Mouse (Mus musculus) hindbrain, postnatal 0 days (tissue): Measurements from ENCODE around the gene Sap30l. TPM values are rescaled to one million over a fixed set of nuclear protein-coding genes. Genes with fewer than 3 reads are reported as not detected.

Experiments
- ATAC-seq: fragments of 200-750 bp; cut with Nextera tagmentation; 2 replicates; pipeline ENCODE4 v1.8.0; 2017; ENCODE audit warnings: mild to moderate bottlenecking, moderate TSS enrichment, moderate library complexity
- DNase-seq: peaks from one replicate; pipeline ENCODE4 v3.0.0-alpha.2; 2015; ENCODE audit warnings: low spot score
- H3K27ac ChIP-seq: fragments of 300-500 bp; sonication (generic); 2 replicates; pipeline ENCODE4 v1.5.1; 2014; ENCODE audit warnings: mild to moderate bottlenecking
- H3K27me3 ChIP-seq: fragments of 300-500 bp; sonication (generic); 2 replicates; pipeline ENCODE4 v1.6.1; 2014; ENCODE audit warnings: low read length, mixed read lengths; ENCODE audit not compliant: insufficient read depth
- H3K36me3 ChIP-seq: fragments of 300-500 bp; sonication (generic); 2 replicates; pipeline ENCODE4 v1.6.1; 2014; ENCODE audit warnings: low read length, mixed read lengths; ENCODE audit not compliant: insufficient read depth
- H3K4me1 ChIP-seq: fragments of 300-500 bp; sonication (generic); 2 replicates; pipeline ENCODE4 v1.6.1; 2014; ENCODE audit warnings: antibody characterized with exemption, low read length, mixed read lengths; ENCODE audit not compliant: insufficient read depth
- H3K4me2 ChIP-seq: fragments of 300-500 bp; sonication (generic); 2 replicates; pipeline ENCODE4 v1.6.1; 2014; ENCODE audit warnings: low read depth, mild to moderate bottlenecking, low read length, moderate library complexity, mixed read lengths
- H3K4me3 ChIP-seq: fragments of 300-500 bp; sonication (generic); 2 replicates; pipeline ENCODE4 v1.5.1; 2014; ENCODE audit warnings: low read length
- H3K9ac ChIP-seq: fragments of 300-500 bp; sonication (generic); replicated peaks from 2 replicates; pipeline ENCODE4 v1.6.1; 2014; ENCODE audit warnings: mild to moderate bottlenecking, low read length, moderate library complexity, mixed read lengths
- H3K9me3 ChIP-seq: fragments of 300-500 bp; sonication (generic); 2 replicates; pipeline ENCODE4 v1.6.1; 2016; ENCODE audit warnings: low read length, mixed read lengths
- CTCF ChIP-seq: IDR thresholded peaks from 2 replicates; pipeline ENCODE4 v1.5.1; 2016; ENCODE audit warnings: antibody characterized with exemption, control low read depth, low read depth
- WGBS: fragments of 180-500 bp; shearing (Covaris S2); extraction: QIAGEN DNeasy Blood & Tissue Kit; methylation state at CpG from one replicate; pipeline ENCODE4 v1.1.7; 2014; 5-methylcytosine and 5-hydroxymethylcytosine counted together
- polyA plus RNA-seq: library from polyadenylated mRNA; unstranded; fragments of >200 nt; fragmentation: Nextera tagmentation; extraction: Ambion mirVana; gene quantifications from 2 replicates; pipeline ENCODE4 v1.2.1, GENCODE M21; 2015
- total RNA-seq: library from RNA; depleted of rRNA; stranded (reverse); fragments of >200 nt; gene quantifications from 2 replicates; pipeline ENCODE4 v1.2.3, GENCODE M21; 2014

Sap30l gene
- total and polyA plus RNA-seq, 2 experiments from 2014 or later, result 12.4 to 31.0 TPM

- H3K4me3 ChIP-seq, result no peak overlapping the region
- H3K4me1 ChIP-seq, result no peaks in the 10 kb centered on the region
- H3K36me3 ChIP-seq, result no peaks in the 10 kb centered on the region
- H3K9me3 ChIP-seq, result no peaks in the 10 kb centered on the region
- H3K27ac ChIP-seq, result no peak overlapping the region
- no peak overlapping the region for H3K4me2 ChIP-seq
- 28% methylated on average over 17 of the region's 17 CpGs for WGBS
- DNase-seq, result no peak
- no peak for ATAC-seq
- no peak overlapping the region for H3K9ac ChIP-seq
- no peak for TF ChIP-seq CTCF
- peaks cover 81% of the 10 kb centered on the region for H3K27me3 ChIP-seq
Observed at GRCm38 (mm10) chr11:57829871-57830775, 28.7 kb downstream of the Sap30l start.

- TF ChIP-seq CTCF, result no peak
- Histone ChIP-seq H3K27ac (no peak overlapping the region), H3K27me3 (peaks cover 88% of the 10 kb centered on the region), H3K9ac (no peak overlapping the region), H3K4me3 (no peak overlapping the region), H3K9me3 (no peaks in the 10 kb centered on the region), H3K4me1 (no peaks in the 10 kb centered on the region), H3K4me2 (no peak overlapping the region), H3K36me3 (no peaks in the 10 kb centered on the region)
- DNase-seq (no peak), ATAC-seq (no peak)
- 5% methylated on average over 31 of the region's 31 CpGs for WGBS
Observed at GRCm38 (mm10) chr11:57831281-57831781, 29.9 kb downstream of the Sap30l start.

- Histone ChIP-seq H3K4me2 (no peak overlapping the region), H3K9ac (no peak overlapping the region), H3K27ac (no peak overlapping the region), H3K4me1 (no peaks in the 10 kb centered on the region), H3K4me3 (no peak overlapping the region), H3K36me3 (no peaks in the 10 kb centered on the region), H3K27me3 (peaks cover 88% of the 10 kb centered on the region), H3K9me3 (no peaks in the 10 kb centered on the region)
- DNase-seq, result no peak
- ATAC-seq, result no peak
- WGBS, result 9% methylated on average over 16 of the region's 16 CpGs
- no peak for TF ChIP-seq CTCF
Observed at GRCm38 (mm10) chr11:57831861-57832260, 30.4 kb downstream of the Sap30l start.

- no peak for TF ChIP-seq CTCF
- WGBS, result 6% methylated on average over 23 of the region's 23 CpGs
- no peaks in the 10 kb centered on the region for H3K36me3 ChIP-seq
- no peak within 1 kb of the TSS for H3K9ac ChIP-seq
- H3K4me1 ChIP-seq, result no peaks in the 10 kb centered on the region
- ATAC-seq (no peak), DNase-seq (no peak)
- H3K4me3 ChIP-seq, result no peak within 1 kb of the TSS
- H3K9me3 ChIP-seq, result no peaks in the 10 kb centered on the region
- no peak within 1 kb of the TSS for H3K4me2 ChIP-seq
- H3K27me3 ChIP-seq, result peaks cover 84% of the 10 kb centered on the region
- H3K27ac ChIP-seq, result no peak within 1 kb of the TSS
Observed at GRCm38 (mm10) chr11:57832552-57833201, 31.2 kb downstream of the Sap30l start, which contains the start of gene Hand1. TSS of gene Hand1 (minus strand) at chr11:57832818.

- Histone ChIP-seq H3K4me1 (no peaks in the 10 kb centered on the region), H3K4me3 (no peak overlapping the region), H3K27ac (no peak overlapping the region), H3K9me3 (no peaks in the 10 kb centered on the region), H3K4me2 (no peak overlapping the region), H3K27me3 (peaks cover 82% of the 10 kb centered on the region), H3K36me3 (no peaks in the 10 kb centered on the region), H3K9ac (no peak overlapping the region)
- no peak for ATAC-seq
- TF ChIP-seq CTCF, result no peak
- DNase-seq, result no peak
- WGBS, result 3% methylated on average over 30 of the region's 30 CpGs
Observed at GRCm38 (mm10) chr11:57833296-57833977, 32.0 kb downstream of the Sap30l start.

- ATAC-seq, result no peak
- no peak for DNase-seq
- no peak overlapping the region for H3K4me3 ChIP-seq
- no peak for TF ChIP-seq CTCF
- H3K27ac ChIP-seq, result no peak overlapping the region
- peaks cover 82% of the 10 kb centered on the region for H3K27me3 ChIP-seq
- no peak overlapping the region for H3K9ac ChIP-seq
- H3K4me1 ChIP-seq, result no peaks in the 10 kb centered on the region
- H3K9me3 ChIP-seq, result no peaks in the 10 kb centered on the region
- H3K4me2 ChIP-seq, result no peak overlapping the region
- H3K36me3 ChIP-seq, result no peaks in the 10 kb centered on the region
- whole genome bisulfite sequencing, result 12% methylated on average over 6 of the region's 6 CpGs
Observed at GRCm38 (mm10) chr11:57834031-57834430, 32.6 kb downstream of the Sap30l start.
